ENCODE assay signal across 10 mouse cellular contexts in genomic region chr3:84695418-84695817, GRCm38 (mm10). TPM values are rescaled to one million over a fixed set of nuclear protein-coding genes. Genes with fewer than 3 reads are reported as not detected.
DNase-seq lines count a peak whose midpoint lies in the region; ATAC-seq and TF ChIP-seq lines count a peak whose summit lies in the region.
"Had no signal": no experiment of that assay in that cellular context is flagged by ENCODE, and none has a peak within 500 bp of the region (broad histone marks: within the 10 kb centered on the region; RNA-seq: fewer than 3 reads in every experiment).

No protein-coding gene starts in this region.

- peak; percentile 24; the same call in 1 of the 2 replicates for ATAC-seq in embryonic facial prominence, embryonic 11.5 days (replicated peaks; ENCODE audit: insufficient number of reproducible peaks, low FRiP score, low TSS enrichment, low read depth)
- ATAC-seq in intestine, embryonic 14.5 days (replicated peaks; ENCODE audit: low FRiP score, low TSS enrichment, low read depth): peak; percentile 60; the same call in 1 of the 2 replicates
- ATAC-seq in intestine, postnatal 0 days: no peak
- ATAC-seq in neural tube, embryonic 13.5 days (ENCODE audit: low read depth): peak; percentile 10; the same call in 1 of the 2 replicates

- no peaks in the 10 kb centered on the region for H3K36me3 ChIP-seq in embryonic facial prominence, embryonic 11.5 days (replicated peaks; ENCODE audit: control insufficient read depth, insufficient read depth, low read depth, low read length)
- H3K36me3 ChIP-seq in embryonic facial prominence, embryonic 10.5 days (replicated peaks): no peaks in the 10 kb centered on the region
- no peaks in the 10 kb centered on the region for H3K36me3 ChIP-seq in intestine, embryonic 14.5 days (ENCODE audit: control insufficient read depth, insufficient read depth, low read length)
- H3K36me3 ChIP-seq in intestine, postnatal 0 days (ENCODE audit: control insufficient read depth, insufficient read depth): no peaks in the 10 kb centered on the region
- no peaks in the 10 kb centered on the region for H3K36me3 ChIP-seq in neural tube, embryonic 13.5 days

- TF ChIP-seq CTCF in intestine, postnatal 0 days (IDR thresholded peaks at IDR 0.05; ENCODE audit: low read depth): no peak

- no peak overlapping the region for H3K4me3 ChIP-seq in embryonic facial prominence, embryonic 11.5 days (ENCODE audit: low read depth, low read length)
- no peak overlapping the region for H3K4me3 ChIP-seq in embryonic facial prominence, embryonic 10.5 days
- no peak overlapping the region for H3K4me3 ChIP-seq in intestine, embryonic 14.5 days (ENCODE audit: low read depth, low read length)
- no peak overlapping the region for H3K4me3 ChIP-seq in intestine, postnatal 0 days (ENCODE audit: low read depth, low read length)
- no peak overlapping the region for H3K4me3 ChIP-seq in neural tube, embryonic 13.5 days

- no peak overlapping the region for H3K4me2 ChIP-seq in embryonic facial prominence, embryonic 11.5 days (ENCODE audit: low read depth, low read length)
- no peak overlapping the region for H3K4me2 ChIP-seq in intestine, embryonic 14.5 days (ENCODE audit: low read length)
- H3K4me2 ChIP-seq in intestine, postnatal 0 days (replicated peaks; ENCODE audit: low read depth): no peak overlapping the region
- no peak overlapping the region for H3K4me2 ChIP-seq in neural tube, embryonic 13.5 days

- H3K27me3 ChIP-seq in embryonic facial prominence, embryonic 11.5 days (ENCODE audit: control insufficient read depth, insufficient read depth, low read length): no peaks in the 10 kb centered on the region
- 0 out of 2 replicates have a peak, but pooled peaks cover 3% of the 10 kb centered on the region for H3K27me3 ChIP-seq in embryonic facial prominence, embryonic 10.5 days (replicated peaks; ENCODE audit: low read depth, poor library complexity, severe bottlenecking)
- H3K27me3 ChIP-seq in intestine, embryonic 14.5 days (replicated peaks; ENCODE audit: control insufficient read depth, insufficient read depth, low read length): no peaks in the 10 kb centered on the region
- H3K27me3 ChIP-seq in intestine, postnatal 0 days (replicated peaks; ENCODE audit: control insufficient read depth, insufficient read depth, low read length): no peaks in the 10 kb centered on the region
- no peaks in the 10 kb centered on the region for H3K27me3 ChIP-seq in neural tube, embryonic 13.5 days

- no peak overlapping the region for H3K9ac ChIP-seq in embryonic facial prominence, embryonic 11.5 days (replicated peaks; ENCODE audit: low read length)
- H3K9ac ChIP-seq in intestine, embryonic 14.5 days (ENCODE audit: low read length): no peak overlapping the region
- H3K9ac ChIP-seq in intestine, postnatal 0 days (ENCODE audit: low read depth, low read length): no peak overlapping the region
- H3K9ac ChIP-seq in neural tube, embryonic 13.5 days: no peak overlapping the region

- no peaks in the 10 kb centered on the region for H3K4me1 ChIP-seq in embryonic facial prominence, embryonic 11.5 days (ENCODE audit: control insufficient read depth, insufficient read depth, low read length)
- peaks cover 11% of the 10 kb centered on the region; the same call in 1 of the 2 replicates for H3K4me1 ChIP-seq in embryonic facial prominence, embryonic 10.5 days
- H3K4me1 ChIP-seq in intestine, embryonic 14.5 days (replicated peaks; ENCODE audit: control insufficient read depth, insufficient read depth, low read length): peaks cover 19% of the 10 kb centered on the region
- no peaks in the 10 kb centered on the region for H3K4me1 ChIP-seq in intestine, postnatal 0 days (replicated peaks; ENCODE audit: control insufficient read depth, insufficient read depth, low read length)
- peaks cover 17% of the 10 kb centered on the region for H3K4me1 ChIP-seq in neural tube, embryonic 13.5 days (replicated peaks)

- no peak for DNase-seq in embryonic facial prominence, embryonic 11.5 days (ENCODE audit: low spot score)
- DNase-seq in embryonic facial prominence, embryonic 10.5 days (ENCODE audit: low spot score): no peak
- DNase-seq in intestine, embryonic 14.5 days (ENCODE audit: low spot score): no peak
- no peak for DNase-seq in neural tube, embryonic 10.5 days (ENCODE audit: extremely low spot score, low spot score)
- DNase-seq in frontal cortex, postnatal 36 days (ENCODE audit: low spot score in 2 of 2): no peak
- no peak for DNase-seq in natural killer cell, adult 2 months (ENCODE audit: low spot score in 2 of 2)
- DNase-seq: cerebellum, adult 11-12 months; gastrocnemius, postnatal 36 days had no signal

- H3K9me3 ChIP-seq in embryonic facial prominence, embryonic 11.5 days (replicated peaks; ENCODE audit: control insufficient read depth, low read length): no peaks in the 10 kb centered on the region
- H3K9me3 ChIP-seq in embryonic facial prominence, embryonic 10.5 days: no peaks in the 10 kb centered on the region
- no peaks in the 10 kb centered on the region for H3K9me3 ChIP-seq in intestine, embryonic 14.5 days (ENCODE audit: control insufficient read depth, low read length)
- no peaks in the 10 kb centered on the region for H3K9me3 ChIP-seq in intestine, postnatal 0 days (ENCODE audit: control insufficient read depth)
- no peaks in the 10 kb centered on the region for H3K9me3 ChIP-seq in neural tube, embryonic 13.5 days

- no peak overlapping the region for H3K27ac ChIP-seq in embryonic facial prominence, embryonic 11.5 days (replicated peaks; ENCODE audit: low read depth, low read length)
- no peak overlapping the region for H3K27ac ChIP-seq in embryonic facial prominence, embryonic 10.5 days (replicated peaks)
- H3K27ac ChIP-seq in intestine, embryonic 14.5 days (ENCODE audit: low read depth): no peak overlapping the region
- H3K27ac ChIP-seq in intestine, postnatal 0 days (ENCODE audit: low read depth, low read length): no peak overlapping the region
- H3K27ac ChIP-seq in neural tube, embryonic 13.5 days (replicated peaks): no peak overlapping the region

- 58% methylated on average over 9 of the region's 9 CpGs for WGBS in embryonic facial prominence, embryonic 11.5 days
- WGBS in embryonic facial prominence, embryonic 10.5 days: 65% methylated on average over 9 of the region's 9 CpGs
- WGBS in intestine, embryonic 14.5 days: 27% methylated on average over 9 of the region's 9 CpGs
- 46% methylated on average over 9 of the region's 9 CpGs for WGBS in intestine, postnatal 0 days
- 70% methylated on average over 9 of the region's 9 CpGs for WGBS in neural tube, embryonic 13.5 days

RNA-seq across cellular contexts. Expression of gene Tmem154, which starts 29.4 kb away (rescaled TPM):
- 0.60 and 0.74 TPM in 2 replicates for polyA plus RNA-seq in embryonic facial prominence, embryonic 11.5 days (2014; fragmentation: Nextera tagmentation; extraction: Ambion mirVana)
- 0.14 and 0.42 TPM in 2 replicates for polyA plus RNA-seq in embryonic facial prominence, embryonic 10.5 days (2016; fragmentation: Nextera tagmentation; extraction: Ambion mirVana)
- 0.93 and 1.7 TPM in 2 replicates for polyA plus RNA-seq in intestine, embryonic 14.5 days (2014; fragmentation: Nextera tagmentation; extraction: Ambion mirVana)
- 0.76 and 0.93 TPM in 2 replicates for polyA plus RNA-seq in intestine, postnatal 0 days (2015; fragmentation: Nextera tagmentation; extraction: Ambion mirVana)
- 0.56 and 0.68 TPM in 2 replicates for polyA plus RNA-seq in neural tube, embryonic 13.5 days (2015; fragmentation: Nextera tagmentation; extraction: Ambion mirVana)
